Mouse (Mus musculus): ENCODE data around the gene Wscd2. TPM values are rescaled to one million over a fixed set of nuclear protein-coding genes. Genes with fewer than 3 reads are reported as not detected.
A peak's percentile ranks its signal among the peaks of the same experiment; 100 is the strongest.

The Wscd2 gene
- total and polyA plus RNA-seq, 3 experiments = 0.38 to 0.51 (median 0.39) TPM

- TF ChIP-seq SIN3A (IDR thresholded peaks at IDR 0.05; ENCODE audit: low read length) (no peak), MXI1 (IDR thresholded peaks at IDR 0.05; ENCODE audit: low read depth, low read length) (no peak), ZKSCAN1 (IDR thresholded peaks at IDR 0.05; ENCODE audit: borderline replicate concordance, low read depth, low read length) (no peak), USF2 (conservative IDR thresholded peaks at IDR 0.05; ENCODE audit: low read depth, low read length) (no peak), HCFC1 (IDR thresholded peaks at IDR 0.05; ENCODE audit: low read depth, low read length) (no peak), RCOR1 (conservative IDR thresholded peaks at IDR 0.05; ENCODE audit: low read depth, low read length) (no peak), IRF4 (IDR thresholded peaks at IDR 0.05; ENCODE audit: low read depth, low read length) (no peak), RAD21 (IDR thresholded peaks at IDR 0.05; ENCODE audit: low read depth, low read length) (peak; percentile 43), TCF12 (IDR thresholded peaks at IDR 0.05; ENCODE audit: low read depth, low read length) (no peak), NRF1 (IDR thresholded peaks at IDR 0.05; ENCODE audit: low read depth, low read length) (no peak), PAX5 (IDR thresholded peaks at IDR 0.05; ENCODE audit: low read length) (no peak), MYC (IDR thresholded peaks at IDR 0.05; ENCODE audit: low read depth, low read length) (no peak), TBP (conservative IDR thresholded peaks at IDR 0.05; ENCODE audit: low read depth, low read length) (no peak), GABPA (IDR thresholded peaks at IDR 0.05; ENCODE audit: insufficient replicate concordance, low read depth, low read length) (no peak), E2F4 (IDR thresholded peaks at IDR 0.05; ENCODE audit: insufficient replicate concordance, low read depth, low read length) (no peak), MAFK (IDR thresholded peaks at IDR 0.05; ENCODE audit: insufficient replicate concordance, low read length) (no peak), USF1 (IDR thresholded peaks at IDR 0.05; ENCODE audit: low read depth, low read length) (no peak), EP300 (IDR thresholded peaks at IDR 0.05; ENCODE audit: low read length) (no peak), POLR2AphosphoS2 (IDR thresholded peaks at IDR 0.05; ENCODE audit: low read depth, low read length) (no peak), ZMIZ1 (IDR thresholded peaks at IDR 0.05; ENCODE audit: low read depth, low read length) (no peak), ELF1 (IDR thresholded peaks at IDR 0.05; ENCODE audit: low read depth, low read length) (no peak), MAX (IDR thresholded peaks at IDR 0.05; ENCODE audit: low read length) (no peak), MAZ (IDR thresholded peaks at IDR 0.05; ENCODE audit: low read depth, low read length) (no peak), SMC3 (IDR thresholded peaks at IDR 0.05; ENCODE audit: low read depth, low read length) (peak; percentile 69), NELFE (IDR thresholded peaks at IDR 0.05; ENCODE audit: low read depth, low read length) (no peak), CTCF (conservative IDR thresholded peaks at IDR 0.05 in 1 of 2, IDR thresholded peaks at IDR 0.05 in 1 of 2; ENCODE audit: low read depth in 2 of 2, low read length in 2 of 2) (peak; percentile 61 to 71)
- dilution Hi-C loops (cut with MboI; ENCODE audit: extremely low pct_ligation_motif_present, extremely low pct_unique_long_range_greater_than_20kb, low sequenced_read_pairs) = no loop called here
- H3K4me2 ChIP-seq (ENCODE audit: insufficient read depth, low read depth, poor library complexity, severe bottlenecking) = no peak overlapping the region
These were observed 58.0 kb downstream of the Wscd2 start for GRCm38 (mm10) chr5:113547949-113548700.

More at GRCm38 (mm10) chr5:113547949-113548700, 58.0 kb downstream of the Wscd2 start:
- H3K4me3 ChIP-seq (replicated peaks in 1 of 3; ENCODE audit: low read depth in 2 of 3, low read length in 2 of 3, poor library complexity in 1 of 3) = no peak overlapping the region
- no peaks in the 10 kb centered on the region for H3K4me1 ChIP-seq (ENCODE audit: control insufficient read depth in 1 of 2, insufficient read depth in 2 of 2)
- H3K9me3 ChIP-seq (replicated peaks; ENCODE audit: low read length) = peaks cover 2% of the 10 kb centered on the region
- in situ Hi-C loops (cut with MboI; ENCODE audit: low pct_ligation_motif_present, low pct_unique_long_range_greater_than_20kb, low sequenced_read_pairs) = no loop called here
- no peaks in the 10 kb centered on the region for H3K36me3 ChIP-seq (replicated peaks in 1 of 2; ENCODE audit: control insufficient read depth in 1 of 2, insufficient read depth in 1 of 2, low read length in 1 of 2)
- H3K27me3 ChIP-seq (replicated peaks) = peaks cover 63% of the 10 kb centered on the region
- no peak overlapping the region for H3K9ac ChIP-seq (ENCODE audit: insufficient read depth, low read depth)
- DNase-seq (ENCODE audit: extremely low read depth) = peak; percentile 45
- no peak overlapping the region for H3K27ac ChIP-seq (ENCODE audit: insufficient read depth, low read depth)
- H3K79me2 ChIP-seq (replicated peaks; ENCODE audit: control insufficient read depth, extremely low read depth, insufficient read depth, poor library complexity, severe bottlenecking) = no peaks in the 10 kb centered on the region

Data from CH12.LX (cell line).